Mouse (Mus musculus): ENCODE measurements around the gene Amot.

Amot gene

GRCm38 (mm10) chrX:145504717-145505415, at the start of gene Amot:
Amot (minus strand) TSS chrX:145505181.
- DNase-seq, result peak; percentile 56 to 67

GRCm38 (mm10) chrX:145545060-145545459, 40.1 kb upstream of the Amot start:
- DNase-seq, result no peak

GRCm38 (mm10) chrX:145543602-145544490, 38.9 kb upstream of the Amot start:
- DNase-seq, result no peak

- DNase-seq, result no peak
These were observed 36.1 kb upstream of the Amot start for GRCm38 (mm10) chrX:145541050-145541449.

- no peak for DNase-seq
These were observed 35.3 kb upstream of the Amot start for GRCm38 (mm10) chrX:145540321-145540720.

GRCm38 (mm10) chrX:145529602-145530001, 24.6 kb upstream of the Amot start:
- DNase-seq, result no peak

- no peak for DNase-seq
These were observed 11.5 kb upstream of the Amot start for GRCm38 (mm10) chrX:145516322-145517066.

- no peak for DNase-seq
These were observed 10.6 kb upstream of the Amot start for GRCm38 (mm10) chrX:145515498-145516158.

- no peak for DNase-seq
These were observed 5.7 kb upstream of the Amot start for GRCm38 (mm10) chrX:145510675-145511074.

GRCm38 (mm10) chrX:145505457-145506201, 648 bp upstream of the Amot start:
- DNase-seq, result peak; percentile 18 to 30

GRCm38 (mm10) chrX:145501666-145502355, 3.2 kb downstream of the Amot start:
- DNase-seq, result no peak

GRCm38 (mm10) chrX:145499101-145499500, 5.9 kb downstream of the Amot start:
- no peak for DNase-seq

- no peak for DNase-seq
These were observed 6.3 kb downstream of the Amot start for GRCm38 (mm10) chrX:145498691-145499090.

- DNase-seq, result no peak
These were observed 7.5 kb downstream of the Amot start for GRCm38 (mm10) chrX:145497486-145497885.

GRCm38 (mm10) chrX:145495381-145495780, 9.6 kb downstream of the Amot start:
- DNase-seq, result no peak

GRCm38 (mm10) chrX:145490821-145491220, 14.2 kb downstream of the Amot start:
- DNase-seq, result no peak

- DNase-seq, result no peak
These were observed 14.6 kb downstream of the Amot start for GRCm38 (mm10) chrX:145490417-145490816.

GRCm38 (mm10) chrX:145489950-145490349, 15.0 kb downstream of the Amot start:
- no peak for DNase-seq

GRCm38 (mm10) chrX:145485495-145485894, 19.5 kb downstream of the Amot start:
- no peak for DNase-seq

GRCm38 (mm10) chrX:145483486-145484055, 21.4 kb downstream of the Amot start:
- DNase-seq, result no peak

- no peak for DNase-seq
These were observed 22.6 kb downstream of the Amot start for GRCm38 (mm10) chrX:145482383-145482782.
